Mouse (Mus musculus): Measurements from ENCODE around the gene S100a1.

S100a1 gene

GRCm38 (mm10) chr3:90509747-90510123, 4.5 kb downstream of the S100a1 start:
- DNase-seq (ENCODE audit: low spot score), result no peak

DNA sequence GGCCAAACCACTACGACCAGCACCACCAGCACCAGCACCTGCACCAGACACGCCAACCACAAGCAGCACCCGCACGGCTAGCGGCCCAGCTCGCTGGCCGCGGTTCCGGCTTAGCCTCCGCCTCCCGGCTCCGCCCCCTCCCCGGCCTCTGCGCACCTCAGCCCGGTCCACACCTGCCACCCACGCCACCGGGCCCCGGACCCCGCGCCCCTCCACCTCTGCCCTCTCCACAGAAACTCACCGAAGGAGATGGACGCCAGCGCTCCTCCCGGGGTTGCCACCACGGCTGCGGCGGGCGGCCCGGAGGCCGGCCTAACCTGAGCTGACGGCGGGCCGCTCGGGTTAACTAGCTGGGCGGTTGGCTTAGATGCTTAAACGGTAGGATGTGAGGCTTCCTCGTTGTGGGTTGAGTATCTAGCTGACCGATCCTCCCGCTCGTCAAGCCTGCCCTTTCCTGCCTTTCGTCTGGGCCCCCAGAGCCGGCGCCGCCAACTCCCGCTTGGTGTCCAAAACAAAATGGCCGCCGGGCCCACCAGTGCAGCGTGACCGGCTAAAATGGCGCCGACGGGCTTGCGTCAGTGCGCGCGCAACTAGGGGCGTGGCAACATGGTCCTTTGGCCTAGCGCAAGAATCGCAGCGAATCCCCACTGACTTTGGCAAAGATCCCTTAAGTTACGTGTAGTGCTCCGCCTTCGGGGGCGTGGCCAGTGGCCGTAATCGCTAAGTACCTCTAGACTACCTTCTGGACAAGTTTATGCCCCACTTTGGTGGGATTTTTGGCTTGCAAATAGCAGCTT, 5.0 kb downstream of the S100a1 start, which contains the start of gene Chtop:
TSS of gene Chtop (minus strand) at position 549 of the 797 bp plus-strand sequence.
- peak; percentile 100 for DNase-seq (ENCODE audit: low spot score)

- no peak for DNase-seq (ENCODE audit: low spot score)
These were observed 5.8 kb downstream of the S100a1 start for GRCm38 (mm10) chr3:90508287-90508949.

GRCm38 (mm10) chr3:90506362-90506761, 7.8 kb downstream of the S100a1 start:
- DNase-seq (ENCODE audit: low spot score), result no peak

GRCm38 (mm10) chr3:90505216-90505615, 9.0 kb downstream of the S100a1 start:
- DNase-seq (ENCODE audit: low spot score), result no peak

- DNase-seq (ENCODE audit: low spot score), result no peak
These were observed 10.7 kb downstream of the S100a1 start for GRCm38 (mm10) chr3:90503444-90503843.

DNA sequence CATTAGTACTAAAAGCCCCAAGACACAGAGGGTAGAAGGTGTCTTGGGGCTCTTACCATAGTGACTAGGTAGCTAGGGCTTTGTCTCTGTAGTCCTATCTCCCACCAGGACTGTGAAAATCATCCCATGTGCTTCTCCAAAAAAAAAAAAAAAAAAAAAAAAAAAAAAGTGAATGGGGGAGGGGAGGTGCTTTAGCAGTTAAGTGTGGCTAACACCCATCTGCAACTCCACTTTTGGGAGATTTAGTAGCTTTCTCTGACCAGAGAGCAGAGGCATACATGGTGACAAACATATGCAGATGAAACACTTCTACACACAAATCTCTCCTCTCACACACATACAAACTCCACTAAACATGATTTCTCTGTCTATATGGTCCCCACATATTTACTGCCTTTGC, 16.6 kb downstream of the S100a1 start:
- no peak for DNase-seq (ENCODE audit: low spot score)

GRCm38 (mm10) chr3:90495850-90496525, 18.2 kb downstream of the S100a1 start:
- DNase-seq (ENCODE audit: low spot score), result no peak

DNA sequence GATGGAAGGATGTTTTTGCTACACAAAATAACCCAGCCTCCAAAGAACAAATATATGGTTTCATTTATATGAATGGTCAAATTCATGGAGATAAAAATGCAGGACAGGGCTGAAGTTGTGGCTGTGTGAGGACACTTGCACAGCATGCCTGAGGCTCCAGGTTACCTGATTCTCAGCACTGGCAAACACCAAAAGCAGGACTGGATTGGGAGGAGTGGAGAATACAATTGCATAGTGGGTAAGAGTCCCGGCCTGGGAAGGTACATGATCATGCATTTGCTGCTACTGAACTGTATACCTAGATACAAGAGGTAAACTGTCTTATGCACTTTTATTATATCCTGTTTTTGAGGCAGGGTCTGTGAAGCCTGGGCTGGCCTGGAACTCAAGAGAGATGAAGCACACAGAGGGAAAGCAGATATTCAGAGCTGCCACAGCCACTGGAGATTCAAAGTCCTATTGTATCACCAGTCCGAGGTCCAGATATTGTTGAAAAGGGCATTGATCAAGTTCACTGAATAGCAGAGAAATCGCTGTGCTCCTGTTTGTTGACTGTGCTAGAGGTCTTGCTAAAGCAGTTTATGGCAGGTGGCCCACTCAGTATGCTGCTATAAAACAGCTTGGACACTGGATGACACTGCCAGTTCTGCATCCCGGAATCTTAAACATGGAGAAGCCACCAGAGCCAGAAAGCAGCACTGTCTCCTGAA, 20.2 kb downstream of the S100a1 start:
- no peak for DNase-seq (ENCODE audit: low spot score)

GRCm38 (mm10) chr3:90491350-90491749, 22.8 kb downstream of the S100a1 start:
- no peak for DNase-seq (ENCODE audit: low spot score)

DNA sequence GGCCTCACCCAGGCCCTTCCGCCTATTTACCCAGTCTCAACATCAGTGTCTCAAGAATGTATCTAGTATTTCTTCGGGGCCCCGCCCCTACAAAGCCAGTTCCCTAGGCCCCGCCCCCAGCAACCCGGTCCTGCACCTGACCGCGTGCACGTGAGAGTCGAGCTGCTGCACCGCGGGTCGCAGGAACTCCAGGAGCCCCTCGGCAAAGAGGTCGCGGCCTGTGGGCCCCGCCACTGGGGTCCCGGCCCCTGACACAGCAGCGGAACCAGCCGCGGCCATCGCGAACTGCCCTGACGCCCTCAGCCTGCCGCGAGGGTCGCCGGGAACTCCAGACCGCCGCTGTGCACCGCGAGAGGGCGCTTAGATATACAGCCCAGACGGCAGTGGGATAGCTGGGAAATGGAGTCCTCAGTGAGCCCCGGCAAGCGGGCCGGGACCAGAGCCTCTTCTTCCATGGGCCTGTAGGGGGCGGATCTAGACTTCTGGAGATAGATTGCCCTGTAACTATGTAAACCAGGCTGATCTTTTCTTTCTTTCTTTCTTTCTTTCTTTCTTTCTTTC, 23.4 kb downstream of the S100a1 start, which contains the start of gene Snapin:
TSS of gene Snapin (minus strand) at position 338 of the 561 bp plus-strand sequence.
- DNase-seq (ENCODE audit: low spot score), result peak; percentile 96

GRCm38 (mm10) chr3:90488576-90488975, 25.6 kb downstream of the S100a1 start:
- no peak for DNase-seq (ENCODE audit: low spot score)

DNA sequence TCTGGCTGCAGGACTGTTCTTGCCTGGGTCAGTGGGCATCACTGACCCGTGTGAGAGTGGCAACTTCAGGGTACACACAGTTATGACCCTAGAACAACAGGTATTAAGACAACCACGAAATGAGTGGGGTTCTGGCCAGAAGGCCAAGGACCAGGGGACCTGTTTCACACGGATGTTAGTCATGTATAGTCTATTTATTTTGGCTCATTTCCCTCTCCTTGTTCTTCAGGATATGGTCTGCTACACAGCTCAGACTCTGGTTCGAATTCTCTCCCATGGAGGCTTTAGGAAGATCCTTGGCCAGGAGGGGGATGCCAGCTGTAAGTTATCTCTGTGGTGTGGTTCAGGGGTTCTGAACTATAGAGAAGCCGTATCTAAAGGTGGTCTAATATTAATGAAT, 27.2 kb downstream of the S100a1 start:
- DNase-seq (ENCODE audit: low spot score), result no peak

- peak; percentile 92 for DNase-seq (ENCODE audit: low spot score)
These were observed 38.2 kb downstream of the S100a1 start, which contains the start of gene Ilf2 for GRCm38 (mm10) chr3:90475831-90476611. Ilf2 (plus strand) TSS chr3:90476126.

GRCm38 (mm10) chr3:90475151-90475830, 38.9 kb downstream of the S100a1 start:
- DNase-seq (ENCODE audit: low spot score), result no peak

DNA sequence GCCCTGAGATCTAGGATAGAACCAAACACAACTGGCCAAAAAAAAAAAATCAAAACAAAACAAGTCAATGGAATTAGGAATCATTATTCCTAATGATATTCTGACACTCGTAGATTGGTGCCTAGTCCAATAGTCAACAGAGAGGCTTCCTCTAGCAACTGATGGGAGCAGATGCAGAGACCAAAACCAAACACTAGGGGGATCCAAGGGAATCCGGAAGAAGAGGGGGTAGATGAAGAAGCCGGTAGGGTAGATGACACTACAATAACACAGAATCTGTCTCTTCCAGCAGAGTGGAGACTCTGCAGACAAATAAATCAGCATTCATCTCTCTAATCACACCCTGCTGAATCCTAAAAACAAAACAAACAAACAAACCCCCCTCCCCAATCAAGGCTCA, 42.0 kb downstream of the S100a1 start:
- peak; percentile 35 for DNase-seq (ENCODE audit: low spot score)

GRCm38 (mm10) chr3:90467618-90468300, 46.4 kb downstream of the S100a1 start:
- DNase-seq (ENCODE audit: low spot score), result no peak

GRCm38 (mm10) chr3:90466311-90466766, 47.9 kb downstream of the S100a1 start:
- DNase-seq (ENCODE audit: low spot score), result no peak

- no peak for DNase-seq (ENCODE audit: low spot score)
These were observed 48.4 kb downstream of the S100a1 start, which contains the start of gene Npr1 for GRCm38 (mm10) chr3:90465686-90466310. Npr1 (minus strand) TSS chr3:90465866.

Measured in spleen, adult 12 weeks (tissue).